Mouse (Mus musculus) hindbrain, embryonic 11.5 days (tissue): Measurements from ENCODE around the gene Foxc2. TPM values are rescaled to one million over a fixed set of nuclear protein-coding genes. Genes with fewer than 3 reads are reported as not detected.

Experiments used
- ATAC-seq: fragments of 200-750 bp; cut with Nextera tagmentation; 2 replicates; pipeline ENCODE4 v1.8.0; 2017; ENCODE audit warnings: mild to moderate bottlenecking, moderate TSS enrichment, moderate library complexity; ENCODE audit not compliant: low FRiP score
- DNase-seq: peaks from one replicate; pipeline ENCODE4 v3.0.0-alpha.2; 2015; ENCODE audit warnings: low spot score
- H3K27ac ChIP-seq: fragments of 300-500 bp; sonication (generic); 2 replicates; pipeline ENCODE4 v1.5.1; 2014; ENCODE audit warnings: mild to moderate bottlenecking, low read depth, low read length
- H3K27me3 ChIP-seq: fragments of 300-500 bp; sonication (generic); 2 replicates; pipeline ENCODE4 v1.6.1; 2014; ENCODE audit warnings: mild to moderate bottlenecking, low read length, moderate library complexity, mixed read lengths; ENCODE audit not compliant: control insufficient read depth, insufficient read depth
- H3K36me3 ChIP-seq: fragments of 300-500 bp; sonication (generic); 2 replicates; pipeline ENCODE4 v1.6.1; 2014; ENCODE audit warnings: mild to moderate bottlenecking, low read length, moderate library complexity, mixed read lengths; ENCODE audit not compliant: control insufficient read depth, insufficient read depth
- H3K4me1 ChIP-seq: fragments of 300-500 bp; sonication (generic); replicated peaks from 2 replicates; pipeline ENCODE4 v1.6.1; 2014; ENCODE audit warnings: low read length, mixed read lengths; ENCODE audit not compliant: control insufficient read depth, insufficient read depth
- H3K4me2 ChIP-seq: fragments of 300-500 bp; sonication (generic); replicated peaks from 2 replicates; pipeline ENCODE4 v1.6.1; 2014; ENCODE audit warnings: mild to moderate bottlenecking, low read depth, low read length
- H3K4me3 ChIP-seq: fragments of 300-500 bp; sonication (generic); 2 replicates; pipeline ENCODE4 v1.5.1; 2014; ENCODE audit warnings: low read depth, low read length
- H3K9ac ChIP-seq: fragments of 300-500 bp; sonication (generic); 2 replicates; pipeline ENCODE4 v1.6.1; 2014; ENCODE audit warnings: low read depth, low read length
- H3K9me3 ChIP-seq: fragments of 300-500 bp; sonication (generic); 2 replicates; pipeline ENCODE4 v1.6.1; 2016; ENCODE audit warnings: low read length; ENCODE audit not compliant: control insufficient read depth
- WGBS: fragments of 180-500 bp; shearing (Covaris S2); extraction: QIAGEN DNeasy Blood & Tissue Kit; methylation state at CpG from one replicate; pipeline ENCODE4 v1.1.7; 2014; 5-methylcytosine and 5-hydroxymethylcytosine counted together
- polyA plus RNA-seq: library from polyadenylated mRNA; unstranded; fragments of >200 nt; fragmentation: Nextera tagmentation; extraction: Ambion mirVana; gene quantifications from 2 replicates; pipeline ENCODE4 v1.2.1, GENCODE M21; 2014

Foxc2 gene
- polyA plus RNA-seq, 1 experiment from 2014 or later, result 8.0 TPM

DNA sequence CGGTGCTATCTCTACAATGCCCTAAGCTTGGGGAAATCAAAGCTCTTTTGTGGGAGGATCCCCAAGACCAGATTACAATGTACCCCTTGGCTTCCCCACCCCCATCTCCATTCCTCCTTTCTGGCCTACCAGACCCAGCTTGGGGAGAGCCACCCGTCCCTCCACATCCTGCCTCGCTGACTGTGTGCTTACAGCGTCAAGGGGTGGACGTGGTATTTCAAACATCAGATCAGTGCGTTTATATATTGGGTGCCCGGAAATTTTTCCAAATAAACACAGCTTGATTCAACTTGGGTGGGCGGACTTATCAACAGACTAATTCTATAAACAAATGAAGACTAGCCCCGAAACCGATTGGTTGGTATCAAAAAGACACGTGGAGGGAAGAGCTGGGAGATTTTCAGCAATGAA lies 11.3 kb downstream of the Foxc2 start:
- Histone ChIP-seq H3K9ac (no peak overlapping the region), H3K9me3 (no peaks in the 10 kb centered on the region), H3K36me3 (no peaks in the 10 kb centered on the region), H3K4me3 (no peak overlapping the region), H3K4me2 (no peak overlapping the region), H3K27me3 (peaks cover 92% of the 10 kb centered on the region), H3K4me1 (peaks cover 5% of the 10 kb centered on the region), H3K27ac (no peak overlapping the region)
- 3% methylated on average over 11 of the region's 11 CpGs for WGBS
- ATAC-seq (no peak), DNase-seq (peak; percentile 48)

- no peak for ATAC-seq
- Histone ChIP-seq H3K9me3 (no peaks in the 10 kb centered on the region), H3K4me3 (peak within 1 kb of the TSS; percentile 8; the same call in 1 of the 2 replicates), H3K4me2 (peak within 1 kb of the TSS; percentile 21), H3K4me1 (peaks cover 5% of the 10 kb centered on the region), H3K36me3 (no peaks in the 10 kb centered on the region), H3K9ac (no peak within 1 kb of the TSS), H3K27ac (no peak within 1 kb of the TSS), H3K27me3 (peaks cover 86% of the 10 kb centered on the region)
- WGBS, result under 1% methylated on average over 43 of the region's 43 CpGs
- peak; percentile 66 for DNase-seq
Observed at GRCm38 (mm10) chr8:121127756-121128375, 11.9 kb downstream of the Foxc2 start, which contains the start of gene Foxl1. Foxl1 (plus strand) TSS chr8:121127940.

DNA sequence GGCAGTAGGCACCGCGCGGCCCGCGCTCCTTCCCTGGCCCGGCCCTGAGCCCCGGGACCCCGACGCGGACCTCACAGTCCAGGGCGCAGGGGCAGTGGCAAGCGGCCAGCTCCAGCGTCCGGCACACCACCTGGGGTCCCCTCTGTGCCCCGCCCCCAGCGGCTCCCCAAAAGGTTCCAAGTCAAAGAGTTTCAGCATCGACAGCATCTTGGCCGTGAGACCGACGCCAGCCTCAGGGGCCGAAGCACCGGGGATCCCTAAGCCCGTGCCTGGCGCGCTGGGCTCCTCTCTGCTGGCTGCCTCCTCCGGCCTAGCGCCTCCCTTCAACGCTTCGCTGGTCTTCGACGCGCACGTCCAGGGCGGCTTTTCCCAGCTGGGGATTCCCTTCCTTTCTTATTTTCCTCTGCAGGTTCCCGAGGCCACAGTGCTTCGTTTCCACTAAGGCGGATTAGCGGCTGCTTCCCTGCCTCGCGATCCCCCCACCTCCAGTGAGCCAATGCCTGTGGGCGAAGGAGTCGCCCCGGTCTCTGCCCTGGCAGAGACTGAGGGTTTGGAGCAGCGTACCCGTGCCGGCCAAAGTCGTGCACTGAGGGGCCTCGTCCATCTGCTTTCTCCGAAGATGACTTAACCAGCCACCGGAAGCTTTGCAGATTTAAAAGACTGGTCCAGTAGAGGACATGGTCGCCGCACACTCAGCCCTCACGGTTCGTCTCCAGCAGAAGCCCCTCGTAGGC lies 12.7 kb downstream of the Foxc2 start:
- Histone ChIP-seq H3K27me3 (peaks cover 80% of the 10 kb centered on the region), H3K4me2 (peak overlapping the region; percentile 21), H3K9me3 (no peaks in the 10 kb centered on the region), H3K4me1 (peaks cover 5% of the 10 kb centered on the region), H3K36me3 (no peaks in the 10 kb centered on the region), H3K27ac (no peak overlapping the region), H3K9ac (no peak overlapping the region), H3K4me3 (peak overlapping the region; percentile 8; the same call in 1 of the 2 replicates)
- WGBS, result under 1% methylated on average over 54 of the region's 55 CpGs
- ATAC-seq (no peak), DNase-seq (peak; percentile 52)

DNA sequence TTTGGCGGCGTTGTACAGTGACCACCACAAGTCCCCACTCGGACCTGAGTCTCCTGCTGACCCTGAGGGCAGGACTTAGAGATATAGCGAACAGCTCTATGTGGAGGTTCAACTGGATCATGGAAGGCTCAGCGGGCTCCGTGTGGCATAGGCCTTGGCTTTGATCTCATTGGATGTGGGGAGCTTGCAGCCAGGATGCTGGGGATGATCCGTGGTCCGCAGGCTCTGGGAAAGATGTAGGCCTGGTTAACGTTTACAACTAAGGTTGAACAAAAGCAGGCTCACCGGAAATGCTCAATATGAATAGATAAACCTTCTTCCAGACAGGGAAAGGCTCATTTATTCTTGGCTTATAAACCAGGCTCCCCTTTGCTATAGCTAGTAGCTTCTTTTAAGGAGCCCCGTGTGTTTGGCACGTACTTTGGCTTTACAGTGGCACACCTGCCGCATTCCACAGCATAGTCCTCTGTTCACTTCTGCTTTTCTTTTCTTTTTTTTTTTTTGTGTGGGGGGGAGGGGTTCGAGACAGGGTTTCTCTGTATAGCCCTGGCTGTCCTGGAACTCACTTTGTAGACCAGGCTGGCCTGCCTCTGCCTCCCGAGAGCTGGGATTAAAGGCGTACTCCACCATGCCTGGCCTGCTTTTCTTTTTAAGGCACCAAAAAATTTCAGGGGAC lies 13.4 kb downstream of the Foxc2 start:
- ATAC-seq (no peak), DNase-seq (no peak)
- 17% methylated on average over 16 of the region's 16 CpGs for WGBS
- H3K36me3 ChIP-seq, result no peaks in the 10 kb centered on the region
- peaks cover 5% of the 10 kb centered on the region for H3K4me1 ChIP-seq
- no peak overlapping the region for H3K9ac ChIP-seq
- no peak overlapping the region; the same call in 1 of the 2 replicates for H3K4me3 ChIP-seq
- H3K9me3 ChIP-seq, result no peaks in the 10 kb centered on the region
- H3K4me2 ChIP-seq, result no peak overlapping the region
- H3K27me3 ChIP-seq, result peaks cover 74% of the 10 kb centered on the region
- no peak overlapping the region for H3K27ac ChIP-seq

GRCm38 (mm10) chr8:121130522-121130921 lies 14.6 kb downstream of the Foxc2 start:
- ATAC-seq (no peak), DNase-seq (peak; percentile 70)
- Histone ChIP-seq H3K9me3 (no peaks in the 10 kb centered on the region), H3K27ac (no peak overlapping the region), H3K27me3 (peaks cover 63% of the 10 kb centered on the region), H3K4me3 (no peak overlapping the region), H3K36me3 (no peaks in the 10 kb centered on the region), H3K4me1 (peaks cover 4% of the 10 kb centered on the region), H3K4me2 (no peak overlapping the region), H3K9ac (no peak overlapping the region)
- 47% methylated on average over 5 of the region's 5 CpGs for WGBS

DNA sequence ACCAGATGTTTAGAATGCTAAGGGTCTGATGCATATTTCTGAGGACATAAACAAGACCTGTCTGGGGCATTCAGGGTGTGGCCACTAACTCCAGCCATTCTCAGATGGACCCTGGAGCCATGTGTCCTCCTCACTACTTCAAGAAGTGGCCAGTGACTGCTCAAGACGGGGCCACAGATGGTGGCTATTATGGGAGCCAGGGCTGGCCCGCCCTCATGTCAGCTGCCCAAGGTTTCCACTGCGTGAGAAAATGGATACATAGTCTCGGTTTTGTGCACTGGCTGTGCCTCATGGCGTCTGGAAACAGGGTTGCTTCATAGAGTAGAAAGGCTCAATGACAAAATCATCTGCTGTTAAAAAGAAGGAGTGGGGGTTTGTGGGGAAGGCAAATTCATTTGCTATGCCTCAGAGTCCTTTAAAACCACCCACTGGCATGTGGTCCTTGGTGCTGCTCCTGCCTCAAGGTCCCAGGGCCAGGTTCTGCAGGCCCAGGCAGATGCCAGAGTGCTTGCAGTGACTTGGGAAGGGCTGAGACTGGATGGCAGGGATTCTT lies 17.1 kb downstream of the Foxc2 start:
- no peak overlapping the region for H3K9ac ChIP-seq
- DNase-seq (no peak), ATAC-seq (no peak)
- no peak overlapping the region for H3K4me2 ChIP-seq
- 70% methylated on average over 5 of the region's 5 CpGs for WGBS
- no peaks in the 10 kb centered on the region; the same call in 1 of the 2 replicates for H3K4me1 ChIP-seq
- H3K27me3 ChIP-seq, result peaks cover 38% of the 10 kb centered on the region
- no peaks in the 10 kb centered on the region for H3K9me3 ChIP-seq
- H3K4me3 ChIP-seq, result no peak overlapping the region
- no peak overlapping the region for H3K27ac ChIP-seq
- no peaks in the 10 kb centered on the region for H3K36me3 ChIP-seq

- WGBS, result 92% methylated on average over 10 of the region's 10 CpGs
- H3K27me3 ChIP-seq, result peaks cover 27% of the 10 kb centered on the region
- ATAC-seq, result no peak
- H3K4me1 ChIP-seq, result no peaks in the 10 kb centered on the region
- H3K9me3 ChIP-seq, result no peaks in the 10 kb centered on the region
- no peaks in the 10 kb centered on the region for H3K36me3 ChIP-seq
- H3K4me2 ChIP-seq, result no peak overlapping the region
- no peak for DNase-seq
- no peak overlapping the region for H3K4me3 ChIP-seq
- no peak overlapping the region for H3K27ac ChIP-seq
- H3K9ac ChIP-seq, result no peak overlapping the region
Observed at GRCm38 (mm10) chr8:121134102-121134501, 18.1 kb downstream of the Foxc2 start.

DNA sequence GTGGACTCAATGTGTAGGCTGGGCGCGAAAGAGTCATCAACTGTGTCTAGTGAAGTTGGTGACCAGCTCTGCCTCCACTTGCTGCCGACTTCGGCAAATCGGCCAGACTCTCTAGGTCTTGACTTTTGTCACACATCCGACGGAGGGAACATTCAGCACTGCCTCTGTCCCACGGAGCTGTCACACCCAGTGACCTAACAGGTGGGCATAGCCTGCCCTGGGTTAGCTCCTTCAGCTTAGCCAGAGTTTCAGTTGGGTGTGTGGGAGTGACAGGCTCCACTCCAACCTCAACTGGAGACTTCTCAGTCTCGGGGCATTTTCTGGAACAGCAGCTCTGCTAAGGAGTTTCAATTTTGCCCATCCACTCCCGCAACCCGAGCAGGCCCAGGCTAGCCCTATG lies 18.5 kb downstream of the Foxc2 start:
- Histone ChIP-seq H3K9me3 (no peaks in the 10 kb centered on the region), H3K36me3 (no peaks in the 10 kb centered on the region), H3K4me3 (no peak overlapping the region), H3K4me2 (no peak overlapping the region), H3K4me1 (no peaks in the 10 kb centered on the region), H3K27ac (no peak overlapping the region), H3K27me3 (peaks cover 23% of the 10 kb centered on the region), H3K9ac (no peak overlapping the region)
- DNase-seq (no peak), ATAC-seq (no peak)
- WGBS, result 85% methylated on average over 11 of the region's 11 CpGs
